In the genomic region with DNA sequence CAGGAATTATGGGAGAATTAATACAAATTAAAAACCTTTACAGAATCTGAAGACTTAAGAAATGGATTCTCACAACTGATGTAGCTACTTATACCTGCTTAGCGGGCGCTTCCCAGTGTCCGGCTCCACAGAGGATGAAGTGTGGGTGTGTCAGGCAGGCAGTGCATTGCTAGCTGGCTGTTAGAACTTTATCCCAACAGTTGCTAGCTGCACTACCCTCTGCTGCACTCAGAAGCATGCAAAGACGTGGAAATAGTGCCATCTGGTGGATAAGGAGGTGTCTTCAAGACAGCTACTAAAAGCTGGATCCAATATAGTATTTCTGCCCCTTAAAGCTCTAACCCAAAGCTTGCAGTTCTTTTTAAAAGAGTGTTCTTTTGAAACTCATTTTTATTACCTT, we compare ENCODE assay signal across 8 mouse cellular contexts. TPM values are rescaled to one million over a fixed set of nuclear protein-coding genes. Genes with fewer than 3 reads are reported as not detected.
DNase-seq lines count a peak whose midpoint lies in the region; ATAC-seq lines count a peak whose summit lies in the region.

No protein-coding gene starts in this region.

- H3K4me3 ChIP-seq in forebrain, embryonic 16.5 days (replicated peaks; ENCODE audit: low read length) = peak overlapping the region; percentile 55
- peak overlapping the region; percentile 53; the same call in 1 of the 2 replicates for H3K4me3 ChIP-seq in neural tube, embryonic 15.5 days (replicated peaks)

- ATAC-seq in forebrain, embryonic 16.5 days = peak; percentile 83
- peak; percentile 85 for ATAC-seq in neural tube, embryonic 15.5 days (ENCODE audit: low FRiP score)

- intact Hi-C loops in heart, postnatal 36 days (cut with DNase I) = loop anchor here (1.0 to 5.0 kb wide), 3 partner anchors 47 to 362 kb away; a partner anchor contains a TSS

- peaks cover 9% of the 10 kb centered on the region for H3K27me3 ChIP-seq in forebrain, embryonic 16.5 days (replicated peaks; ENCODE audit: control insufficient read depth, insufficient read depth, low read length)
- H3K27me3 ChIP-seq in neural tube, embryonic 15.5 days (replicated peaks) = peaks cover 31% of the 10 kb centered on the region

- H3K36me3 ChIP-seq in forebrain, embryonic 16.5 days (ENCODE audit: control insufficient read depth, insufficient read depth) = no peaks in the 10 kb centered on the region
- H3K36me3 ChIP-seq in neural tube, embryonic 15.5 days = no peaks in the 10 kb centered on the region

- WGBS in forebrain, embryonic 16.5 days = 0% methylated on average over 4 of the region's 4 CpGs
- WGBS in neural tube, embryonic 15.5 days = under 1% methylated on average over 4 of the region's 4 CpGs

- no peak overlapping the region for H3K27ac ChIP-seq in forebrain, embryonic 16.5 days (ENCODE audit: low read length)
- no peak overlapping the region for H3K27ac ChIP-seq in neural tube, embryonic 15.5 days (replicated peaks)

- DNase-seq in MEL-GATA-1-ER (ENCODE audit: extremely low read depth, low read depth) = peak; percentile 86
- DNase-seq in cerebellum, adult 18-20 months = peak; percentile 71 to 76
- peak; percentile 58 to 67 for DNase-seq in heart, postnatal 36 days
- peak; percentile 59 to 87 for DNase-seq in layer of hippocampus, adult 18-20 months (ENCODE audit: low spot score in 2 of 2)
- DNase-seq in lung, adult 18-20 months = peak; percentile 67 to 84
- peak; percentile 67 to 86 for DNase-seq in thymus, postnatal 10 days (ENCODE audit: low spot score in 2 of 2)

- H3K9me3 ChIP-seq in forebrain, embryonic 16.5 days (ENCODE audit: control insufficient read depth, low read length) = no peaks in the 10 kb centered on the region
- H3K9me3 ChIP-seq in neural tube, embryonic 15.5 days (replicated peaks) = no peaks in the 10 kb centered on the region

- peaks cover 20% of the 10 kb centered on the region for H3K4me1 ChIP-seq in forebrain, embryonic 16.5 days (replicated peaks; ENCODE audit: control insufficient read depth, insufficient read depth, low read length)
- H3K4me1 ChIP-seq in neural tube, embryonic 15.5 days = peaks cover 31% of the 10 kb centered on the region

- peak overlapping the region; percentile 87 for H3K4me2 ChIP-seq in forebrain, embryonic 16.5 days (ENCODE audit: low read length)
- peak overlapping the region; percentile 99 for H3K4me2 ChIP-seq in neural tube, embryonic 15.5 days

- no peak overlapping the region for H3K9ac ChIP-seq in forebrain, embryonic 16.5 days (replicated peaks; ENCODE audit: low read depth, low read length)
- H3K9ac ChIP-seq in neural tube, embryonic 15.5 days (replicated peaks) = no peak overlapping the region

RNA-seq across cellular contexts. Expression of a gene that starts 0.9 kb away (rescaled TPM):
- 0.33 TPM in 1 of 2 replicates, not detected in the other for polyA plus RNA-seq in forebrain, embryonic 16.5 days (2015; fragmentation: Nextera tagmentation; extraction: Ambion mirVana)
- total RNA-seq in heart, postnatal 36 days (2021) = not detected
- not detected for total RNA-seq in layer of hippocampus, adult 18-20 months (2021)
- polyA plus RNA-seq in neural tube, embryonic 15.5 days (2015; fragmentation: Nextera tagmentation; extraction: Ambion mirVana) = not detected in 2 replicates

RNA-seq across cellular contexts. Expression of a gene that starts 10.4 kb away (rescaled TPM):
- 39.0 and 44.8 TPM in 2 replicates for polyA plus RNA-seq in forebrain, embryonic 16.5 days (2015; fragmentation: Nextera tagmentation; extraction: Ambion mirVana)
- 10 to 100 TPM; 34.5 to 37.7 TPM for total RNA-seq in heart, postnatal 36 days (2021)
- total RNA-seq in layer of hippocampus, adult 18-20 months (2021) = 1 to 10 TPM; 3.9 to 5.0 TPM
- polyA plus RNA-seq in neural tube, embryonic 15.5 days (2015; fragmentation: Nextera tagmentation; extraction: Ambion mirVana) = 59.3 and 62.5 TPM in 2 replicates

RNA-seq across cellular contexts. Expression of a gene that starts 42.2 kb away (rescaled TPM):
- polyA plus RNA-seq in forebrain, embryonic 16.5 days (2015; fragmentation: Nextera tagmentation; extraction: Ambion mirVana) = 0.20 and 0.66 TPM in 2 replicates
- not detected for total RNA-seq in heart, postnatal 36 days (2021)
- under 1 TPM; 0.36 to 0.52 TPM for total RNA-seq in layer of hippocampus, adult 18-20 months (2021)
- 0.08 and 0.11 TPM in 2 replicates for polyA plus RNA-seq in neural tube, embryonic 15.5 days (2015; fragmentation: Nextera tagmentation; extraction: Ambion mirVana)

RNA-seq across cellular contexts. Expression of a gene that starts 48.2 kb away (rescaled TPM):
- polyA plus RNA-seq in forebrain, embryonic 16.5 days (2015; fragmentation: Nextera tagmentation; extraction: Ambion mirVana) = 0.51 and 1.4 TPM in 2 replicates
- total RNA-seq in heart, postnatal 36 days (2021) = under 1 TPM; 0.19 to 0.67 TPM
- 1 to 10 TPM; 4.8 to 5.3 TPM for total RNA-seq in layer of hippocampus, adult 18-20 months (2021)
- polyA plus RNA-seq in neural tube, embryonic 15.5 days (2015; fragmentation: Nextera tagmentation; extraction: Ambion mirVana) = 0.13 and 0.37 TPM in 2 replicates

Comparison
In these comparisons a context has a peak if more than half of its experiments do, and no peak if none do; other contexts are left out.
1. RNA of a gene that starts 10.4 kb away (total RNA-seq): 34.5 to 37.7 TPM in heart, postnatal 36 days; 3.9 to 5.0 TPM in layer of hippocampus, adult 18-20 months; every median in the first group is over 4 times any median in the second.
2. Peak in every context shown above with its lines, with median percentiles within 50 percentile points of each other: DNase-seq.